Mouse (Mus musculus) gastrocnemius, postnatal 4 days (tissue): Measurements from ENCODE around the gene Egr2. TPM values are rescaled to one million over a fixed set of nuclear protein-coding genes. Genes with fewer than 3 reads are reported as not detected.

Experiments used
- total RNA-seq, 2 experiments: library from RNA; stranded (reverse); gene quantifications; 2 replicates each; pipeline ENCODE4 v1.2.3; 2021

Gene Egr2
- total RNA-seq, 2 experiments from 2014 or later = 6.9 to 10.1 TPM

Other genes with a start within 250 kb of the Egr2 start
- 10 to 100 TPM; 20.9 to 21.3 TPM for gene Ado, start 13.5 kb downstream of the Egr2 start, total RNA-seq